In genomic region chr10:59781205-59781931, GRCm38 (mm10) we compare ENCODE assay signal across 13 mouse cellular contexts.
DNase-seq lines count a peak whose midpoint lies in the region; ATAC-seq lines count a peak whose summit lies in the region.
"Had no signal": no experiment of that assay in that cellular context is flagged by ENCODE, and none has a peak within 500 bp of the region (broad histone marks: within the 10 kb centered on the region; RNA-seq: fewer than 3 reads in every experiment).

No protein-coding gene starts in this region.

- no peak overlapping the region for H3K4me3 ChIP-seq in embryonic facial prominence, embryonic 11.5 days (ENCODE audit: low read depth, low read length)
- no peak overlapping the region for H3K4me3 ChIP-seq in embryonic facial prominence, embryonic 10.5 days
- no peak overlapping the region for H3K4me3 ChIP-seq in forebrain, embryonic 16.5 days (replicated peaks; ENCODE audit: low read length)
- H3K4me3 ChIP-seq in midbrain, embryonic 11.5 days (ENCODE audit: low read depth, low read length): no peak overlapping the region
- H3K4me3 ChIP-seq: liver, embryonic 12.5 days; neural tube, embryonic 12.5 days had no signal

- H3K27me3 ChIP-seq in embryonic facial prominence, embryonic 11.5 days (ENCODE audit: control insufficient read depth, insufficient read depth, low read length): no peaks in the 10 kb centered on the region
- no peaks in the 10 kb centered on the region for H3K27me3 ChIP-seq in embryonic facial prominence, embryonic 10.5 days (replicated peaks; ENCODE audit: low read depth, poor library complexity, severe bottlenecking)
- no peaks in the 10 kb centered on the region for H3K27me3 ChIP-seq in forebrain, embryonic 16.5 days (replicated peaks; ENCODE audit: control insufficient read depth, insufficient read depth, low read length)
- H3K27me3 ChIP-seq in midbrain, embryonic 11.5 days (ENCODE audit: control insufficient read depth, insufficient read depth, low read length): no peaks in the 10 kb centered on the region
- H3K27me3 ChIP-seq: liver, embryonic 12.5 days; neural tube, embryonic 12.5 days had no signal

- no peak overlapping the region for H3K27ac ChIP-seq in embryonic facial prominence, embryonic 11.5 days (replicated peaks; ENCODE audit: low read depth, low read length)
- H3K27ac ChIP-seq in embryonic facial prominence, embryonic 10.5 days (replicated peaks): no peak overlapping the region
- no peak overlapping the region for H3K27ac ChIP-seq in forebrain, embryonic 16.5 days (ENCODE audit: low read length)
- H3K27ac ChIP-seq in midbrain, embryonic 11.5 days (ENCODE audit: low read depth, low read length): peak overlapping the region; percentile 20; the same call in 1 of the 2 replicates
- H3K27ac ChIP-seq: liver, embryonic 12.5 days; neural tube, embryonic 12.5 days had no signal

- H3K9ac ChIP-seq in embryonic facial prominence, embryonic 11.5 days (replicated peaks; ENCODE audit: low read length): no peak overlapping the region
- no peak overlapping the region for H3K9ac ChIP-seq in forebrain, embryonic 16.5 days (replicated peaks; ENCODE audit: low read depth, low read length)
- no peak overlapping the region for H3K9ac ChIP-seq in midbrain, embryonic 11.5 days (ENCODE audit: low read length)
- H3K9ac ChIP-seq: liver, embryonic 12.5 days; neural tube, embryonic 12.5 days had no signal

- no peaks in the 10 kb centered on the region; the same call in 1 of the 2 replicates for H3K4me1 ChIP-seq in embryonic facial prominence, embryonic 11.5 days (ENCODE audit: control insufficient read depth, insufficient read depth, low read length)
- peaks cover 20% of the 10 kb centered on the region for H3K4me1 ChIP-seq in embryonic facial prominence, embryonic 10.5 days
- H3K4me1 ChIP-seq in forebrain, embryonic 16.5 days (replicated peaks; ENCODE audit: control insufficient read depth, insufficient read depth, low read length): peaks cover 10% of the 10 kb centered on the region
- H3K4me1 ChIP-seq in midbrain, embryonic 11.5 days (ENCODE audit: control insufficient read depth, insufficient read depth, low read length): peaks cover 15% of the 10 kb centered on the region
- H3K4me1 ChIP-seq: liver, embryonic 12.5 days had no signal

- H3K36me3 ChIP-seq in embryonic facial prominence, embryonic 11.5 days (replicated peaks; ENCODE audit: control insufficient read depth, insufficient read depth, low read depth, low read length): no peaks in the 10 kb centered on the region
- no peaks in the 10 kb centered on the region for H3K36me3 ChIP-seq in embryonic facial prominence, embryonic 10.5 days (replicated peaks)
- no peaks in the 10 kb centered on the region for H3K36me3 ChIP-seq in forebrain, embryonic 16.5 days (ENCODE audit: control insufficient read depth, insufficient read depth)
- no peaks in the 10 kb centered on the region for H3K36me3 ChIP-seq in midbrain, embryonic 11.5 days (ENCODE audit: control insufficient read depth, insufficient read depth, low read length)
- H3K36me3 ChIP-seq: liver, embryonic 12.5 days; neural tube, embryonic 12.5 days had no signal

- H3K9me3 ChIP-seq in embryonic facial prominence, embryonic 11.5 days (replicated peaks; ENCODE audit: control insufficient read depth, low read length): no peaks in the 10 kb centered on the region
- H3K9me3 ChIP-seq in embryonic facial prominence, embryonic 10.5 days: no peaks in the 10 kb centered on the region
- H3K9me3 ChIP-seq in forebrain, embryonic 16.5 days (ENCODE audit: control insufficient read depth, low read length): no peaks in the 10 kb centered on the region
- H3K9me3 ChIP-seq in midbrain, embryonic 11.5 days (ENCODE audit: control insufficient read depth, low read length): no peaks in the 10 kb centered on the region
- H3K9me3 ChIP-seq: liver, embryonic 12.5 days; neural tube, embryonic 12.5 days had no signal

- H3K4me2 ChIP-seq in embryonic facial prominence, embryonic 11.5 days (ENCODE audit: low read depth, low read length): no peak overlapping the region
- no peak overlapping the region for H3K4me2 ChIP-seq in forebrain, embryonic 16.5 days (ENCODE audit: low read length)
- H3K4me2 ChIP-seq in midbrain, embryonic 11.5 days: no peak overlapping the region
- H3K4me2 ChIP-seq: liver, embryonic 12.5 days; neural tube, embryonic 12.5 days had no signal

- 58% methylated on average over 7 of the region's 7 CpGs for WGBS in embryonic facial prominence, embryonic 11.5 days
- WGBS in embryonic facial prominence, embryonic 10.5 days: 56% methylated on average over 7 of the region's 7 CpGs
- 50% methylated on average over 7 of the region's 7 CpGs for WGBS in forebrain, embryonic 16.5 days
- WGBS in midbrain, embryonic 11.5 days: 54% methylated on average over 7 of the region's 7 CpGs

- peak; percentile 15 for DNase-seq in embryonic facial prominence, embryonic 11.5 days (ENCODE audit: low spot score)
- no peak for DNase-seq in embryonic facial prominence, embryonic 10.5 days (ENCODE audit: low spot score)
- DNase-seq in 3T3-L1 (ENCODE audit: low read depth, low spot score): peak; percentile 11
- no peak for DNase-seq in midbrain, embryonic 11.5 days (ENCODE audit: low spot score, missing footprints)
- DNase-seq in right cerebral cortex, postnatal 36 days (ENCODE audit: low spot score in 2 of 2): no peak
- DNase-seq in natural killer cell, adult 2 months (ENCODE audit: low spot score in 2 of 2): no peak
- no peak for DNase-seq in lung, postnatal 14 days
- DNase-seq: adrenal gland, postnatal 36 days; cerebellum, adult 18-20 months; kidney, adult 18-20 months had no signal

- ATAC-seq in embryonic facial prominence, embryonic 11.5 days (replicated peaks; ENCODE audit: insufficient number of reproducible peaks, low FRiP score, low TSS enrichment, low read depth): peak; percentile 62; the same call in 1 of the 2 replicates
- peak; percentile 49; the same call in 1 of the 2 replicates for ATAC-seq in forebrain, embryonic 16.5 days
- peak; percentile 51; the same call in 1 of the 2 replicates for ATAC-seq in midbrain, embryonic 11.5 days (ENCODE audit: low FRiP score)
- ATAC-seq: liver, embryonic 12.5 days had no signal

Comparison
In these comparisons a context has a peak if more than half of its experiments do, and no peak if none do; other contexts are left out.
1. DNase-seq: peak in embryonic facial prominence, embryonic 11.5 days (single experiment) and 3T3-L1 (single experiment); none in embryonic facial prominence, embryonic 10.5 days (single experiment), midbrain, embryonic 11.5 days (single experiment), right cerebral cortex, postnatal 36 days (0 of 2), natural killer cell, adult 2 months (0 of 2) and lung, postnatal 14 days (single experiment).
2. Peak in every context shown above with its lines, with median percentiles within 50 percentile points of each other: ATAC-seq.